Mouse (Mus musculus) testis, postnatal 14 days (tissue): ENCODE results near the gene Vps37d.
A peak's percentile ranks its signal among the peaks of the same experiment; 100 is the strongest.

ENCODE experiments used
- DNase-seq: peaks from one replicate; pipeline ENCODE4 v3.0.0; 2021; ENCODE audit warnings: low spot score

Gene Vps37d

GRCm38 (mm10) chr5:135029007-135029854 is 48.8 kb downstream of the Vps37d start:
- DNase-seq, result no peak

GRCm38 (mm10) chr5:135025899-135026298 is 52.2 kb downstream of the Vps37d start:
- no peak for DNase-seq

GRCm38 (mm10) chr5:135024665-135025224 is 53.3 kb downstream of the Vps37d start:
- no peak for DNase-seq

GRCm38 (mm10) chr5:135023344-135024173 is 54.5 kb downstream of the Vps37d start, which contains the start of gene Stx1a:
Stx1a (plus strand) TSS chr5:135023482.
- peak; percentile 88 for DNase-seq
